Mouse (Mus musculus) intestine, embryonic 14.5 days (tissue): ENCODE measurements around the gene Ssh2. TPM values are rescaled to one million over a fixed set of nuclear protein-coding genes. Genes with fewer than 3 reads are reported as not detected.

Experiments
- ATAC-seq: fragments of 200-750 bp; cut with Nextera tagmentation; replicated peaks from 2 replicates; pipeline ENCODE4 v1.8.0; 2017; ENCODE audit warnings: low read depth, moderate number of reproducible peaks, moderate TSS enrichment, moderate library complexity; ENCODE audit not compliant: low FRiP score, low TSS enrichment
- DNase-seq: peaks from one replicate; pipeline ENCODE4 v3.0.0-alpha.2; 2018; ENCODE audit warnings: low spot score
- H3K27ac ChIP-seq: fragments of 300-500 bp; sonication (generic); 2 replicates; pipeline ENCODE4 v1.5.1; 2014; ENCODE audit warnings: low read depth, mild to moderate bottlenecking, control low read depth
- H3K27me3 ChIP-seq: fragments of 300-500 bp; sonication (generic); replicated peaks from 2 replicates; pipeline ENCODE4 v1.6.1; 2014; ENCODE audit warnings: low read length, control low read depth; ENCODE audit not compliant: control insufficient read depth, insufficient read depth
- H3K36me3 ChIP-seq: fragments of 300-500 bp; sonication (generic); 2 replicates; pipeline ENCODE4 v1.6.1; 2014; ENCODE audit warnings: low read length, control low read depth; ENCODE audit not compliant: control insufficient read depth, insufficient read depth
- H3K4me1 ChIP-seq: fragments of 300-500 bp; sonication (generic); replicated peaks from 2 replicates; pipeline ENCODE4 v1.6.1; 2014; ENCODE audit warnings: low read length, control low read depth, mixed read lengths; ENCODE audit not compliant: control insufficient read depth, insufficient read depth
- H3K4me2 ChIP-seq: fragments of 300-500 bp; sonication (generic); 2 replicates; pipeline ENCODE4 v1.6.1; 2014; ENCODE audit warnings: low read length
- H3K4me3 ChIP-seq: fragments of 300-500 bp; sonication (generic); 2 replicates; pipeline ENCODE4 v1.5.1; 2014; ENCODE audit warnings: low read depth, low read length, control low read depth, mixed read lengths
- H3K9ac ChIP-seq: fragments of 300-500 bp; sonication (generic); 2 replicates; pipeline ENCODE4 v1.6.1; 2014; ENCODE audit warnings: mild to moderate bottlenecking, low read length
- H3K9me3 ChIP-seq: fragments of 300-500 bp; sonication (generic); 2 replicates; pipeline ENCODE4 v1.6.1; 2016; ENCODE audit warnings: low read length, control low read depth; ENCODE audit not compliant: control insufficient read depth
- WGBS: fragments of 180-500 bp; shearing (Covaris S2); extraction: QIAGEN DNeasy Blood & Tissue Kit; methylation state at CpG from one replicate; pipeline ENCODE4 v1.1.7; 2014; 5-methylcytosine and 5-hydroxymethylcytosine counted together
- polyA plus RNA-seq: library from polyadenylated mRNA; unstranded; fragments of >200 nt; fragmentation: Nextera tagmentation; extraction: Ambion mirVana; gene quantifications from 2 replicates; pipeline ENCODE4 v1.2.1, GENCODE M21; 2014

The Ssh2 gene
- polyA plus RNA-seq, 1 experiment from 2014 or later = 9.4 TPM

GRCm38 (mm10) chr11:77467784-77468183 lies 251.7 kb downstream of the Ssh2 start:
- DNase-seq (peak; percentile 80), ATAC-seq (no peak)
- Histone ChIP-seq H3K27me3 (peaks cover 48% of the 10 kb centered on the region), H3K4me2 (peak overlapping the region; percentile 18; the same call in 1 of the 2 replicates), H3K27ac (no peak overlapping the region), H3K9me3 (no peaks in the 10 kb centered on the region), H3K4me1 (0 out of 2 replicates have a peak, but pooled peaks cover 3% of the 10 kb centered on the region), H3K36me3 (peaks cover 17% of the 10 kb centered on the region), H3K9ac (no peak overlapping the region), H3K4me3 (no peak overlapping the region)
- 13% methylated on average over 20 of the region's 20 CpGs for WGBS

GRCm38 (mm10) chr11:77468397-77468796 lies 252.3 kb downstream of the Ssh2 start:
- WGBS = 86% methylated on average over 9 of the region's 9 CpGs
- peaks cover 17% of the 10 kb centered on the region for H3K36me3 ChIP-seq
- no peak for DNase-seq
- H3K4me2 ChIP-seq = no peak overlapping the region
- no peak overlapping the region for H3K4me3 ChIP-seq
- ATAC-seq = no peak
- H3K9me3 ChIP-seq = no peaks in the 10 kb centered on the region
- no peak overlapping the region for H3K9ac ChIP-seq
- no peaks in the 10 kb centered on the region for H3K4me1 ChIP-seq
- H3K27ac ChIP-seq = no peak overlapping the region
- peaks cover 42% of the 10 kb centered on the region for H3K27me3 ChIP-seq

GRCm38 (mm10) chr11:77471407-77471806 lies 255.3 kb downstream of the Ssh2 start:
- Histone ChIP-seq H3K4me1 (no peaks in the 10 kb centered on the region), H3K36me3 (peaks cover 33% of the 10 kb centered on the region), H3K9ac (no peak overlapping the region), H3K9me3 (no peaks in the 10 kb centered on the region), H3K4me2 (no peak overlapping the region), H3K27ac (no peak overlapping the region), H3K27me3 (peaks cover 29% of the 10 kb centered on the region), H3K4me3 (no peak overlapping the region)
- 76% methylated on average over 29 of the region's 29 CpGs for WGBS
- ATAC-seq (no peak), DNase-seq (no peak)

GRCm38 (mm10) chr11:77472775-77473174 lies 256.7 kb downstream of the Ssh2 start:
- 89% methylated on average over 16 of the region's 16 CpGs for WGBS
- H3K36me3 ChIP-seq = peaks cover 33% of the 10 kb centered on the region
- ATAC-seq = no peak
- peaks cover 16% of the 10 kb centered on the region for H3K27me3 ChIP-seq
- H3K4me3 ChIP-seq = no peak overlapping the region
- no peak overlapping the region for H3K4me2 ChIP-seq
- H3K27ac ChIP-seq = no peak overlapping the region
- H3K9me3 ChIP-seq = no peaks in the 10 kb centered on the region
- H3K9ac ChIP-seq = no peak overlapping the region
- no peak for DNase-seq
- H3K4me1 ChIP-seq = no peaks in the 10 kb centered on the region

GRCm38 (mm10) chr11:77476216-77476615 lies 260.1 kb downstream of the Ssh2 start:
- no peaks in the 10 kb centered on the region for H3K27me3 ChIP-seq
- peaks cover 29% of the 10 kb centered on the region for H3K36me3 ChIP-seq
- no peak overlapping the region for H3K4me3 ChIP-seq
- no peak for DNase-seq
- no peak overlapping the region for H3K4me2 ChIP-seq
- WGBS = 95% methylated on average over 14 of the region's 14 CpGs
- H3K9ac ChIP-seq = no peak overlapping the region
- H3K27ac ChIP-seq = no peak overlapping the region
- H3K9me3 ChIP-seq = no peaks in the 10 kb centered on the region
- H3K4me1 ChIP-seq = no peaks in the 10 kb centered on the region
- no peak for ATAC-seq

- 88% methylated on average over 6 of the region's 6 CpGs for WGBS
- H3K27ac ChIP-seq = no peak overlapping the region
Measured at GRCm38 (mm10) chr11:77476895-77477294, 260.8 kb downstream of the Ssh2 start.

GRCm38 (mm10) chr11:77483043-77483442 lies 267.0 kb downstream of the Ssh2 start:
- DNase-seq = no peak
- no peak for ATAC-seq
- Histone ChIP-seq H3K27ac (no peak overlapping the region), H3K36me3 (no peaks in the 10 kb centered on the region), H3K4me1 (peaks cover 11% of the 10 kb centered on the region; the same call in 1 of the 2 replicates), H3K4me3 (no peak overlapping the region), H3K9ac (no peak overlapping the region), H3K27me3 (no peaks in the 10 kb centered on the region), H3K4me2 (no peak overlapping the region), H3K9me3 (no peaks in the 10 kb centered on the region)
- 69% methylated on average over 3 of the region's 3 CpGs for WGBS

More at GRCm38 (mm10) chr11:77476895-77477294, 260.8 kb downstream of the Ssh2 start:
- no peak overlapping the region for H3K4me3 ChIP-seq
- peaks cover 22% of the 10 kb centered on the region for H3K36me3 ChIP-seq
- H3K27me3 ChIP-seq = no peaks in the 10 kb centered on the region
- H3K4me2 ChIP-seq = no peak overlapping the region
- ATAC-seq (no peak), DNase-seq (no peak)
- no peaks in the 10 kb centered on the region for H3K4me1 ChIP-seq
- no peak overlapping the region for H3K9ac ChIP-seq
- no peaks in the 10 kb centered on the region for H3K9me3 ChIP-seq

GRCm38 (mm10) chr11:77483510-77484255 lies 267.6 kb downstream of the Ssh2 start:
- Histone ChIP-seq H3K4me1 (peaks cover 17% of the 10 kb centered on the region), H3K9ac (no peak overlapping the region), H3K27ac (no peak overlapping the region), H3K4me2 (no peak overlapping the region), H3K27me3 (no peaks in the 10 kb centered on the region), H3K9me3 (no peaks in the 10 kb centered on the region), H3K4me3 (no peak overlapping the region), H3K36me3 (no peaks in the 10 kb centered on the region)
- WGBS = 47% methylated on average over 11 of the region's 11 CpGs
- DNase-seq (no peak), ATAC-seq (no peak)

- H3K27ac ChIP-seq = no peak overlapping the region
- H3K4me2 ChIP-seq = no peak overlapping the region
- no peak overlapping the region for H3K9ac ChIP-seq
Measured at GRCm38 (mm10) chr11:77485229-77485628, 269.1 kb downstream of the Ssh2 start.

More at GRCm38 (mm10) chr11:77485229-77485628, 269.1 kb downstream of the Ssh2 start:
- Histone ChIP-seq H3K27me3 (no peaks in the 10 kb centered on the region), H3K36me3 (no peaks in the 10 kb centered on the region), H3K4me1 (peaks cover 24% of the 10 kb centered on the region), H3K9me3 (no peaks in the 10 kb centered on the region), H3K4me3 (no peak overlapping the region)
- ATAC-seq = no peak
- DNase-seq = no peak
- 64% methylated on average over 6 of the region's 6 CpGs for WGBS
